Mouse (Mus musculus) G1E (cell line): ENCODE results near the gene Ddx27. TPM values are rescaled to one million over a fixed set of nuclear protein-coding genes. Genes with fewer than 3 reads are reported as not detected.

Experiments
- ATAC-seq: 2 replicates; pipeline ENCODE4 v1.8.0; 2016; ENCODE audit warnings: mild to moderate bottlenecking; ENCODE audit not compliant: insufficient number of reproducible peaks, poor library complexity, low FRiP score, severe bottlenecking; ENCODE audit errors: extremely low read depth
- DNase-seq: peaks from one replicate; pipeline ENCODE4 v3.0.0; 2012; ENCODE audit warnings: low spot score
- H3K27me3 ChIP-seq: 2 replicates; pipeline ENCODE4 v1.6.1; 2012; ENCODE audit warnings: mild to moderate bottlenecking, low read length, inconsistent platforms; ENCODE audit not compliant: insufficient read depth
- H3K36me3 ChIP-seq: replicated peaks from 2 replicates; pipeline ENCODE3; 2012; ENCODE audit warnings: mild to moderate bottlenecking, inconsistent platforms
- H3K4me1 ChIP-seq: 2 replicates; pipeline ENCODE4 v1.6.1; 2012; ENCODE audit warnings: low read depth, low read length, inconsistent platforms, mixed read lengths; ENCODE audit not compliant: insufficient read depth
- H3K4me3 ChIP-seq: 2 replicates; pipeline ENCODE4 v1.5.1; 2012; ENCODE audit warnings: low read depth, mild to moderate bottlenecking, inconsistent platforms, low read length, moderate library complexity, mixed read lengths
- H3K9me3 ChIP-seq: replicated peaks from 2 replicates; pipeline ENCODE4 v1.6.1; 2012; ENCODE audit warnings: inconsistent platforms
- CTCF ChIP-seq: IDR thresholded peaks from 2 replicates; pipeline ENCODE4 v1.5.1; 2012; ENCODE audit warnings: low read depth, low read length, inconsistent platforms, mixed read lengths
- GATA1 ChIP-seq: IDR thresholded peaks from 2 replicates; pipeline ENCODE4 v1.6.1; 2012; ENCODE audit warnings: borderline replicate concordance, low read length, inconsistent platforms, mixed read lengths
- GATA2 ChIP-seq: IDR thresholded peaks from 2 replicates; pipeline ENCODE4 v1.6.1; 2012; ENCODE audit warnings: low read depth, low read length, inconsistent platforms, borderline replicate concordance
- POLR2AphosphoS5 ChIP-seq: IDR thresholded peaks from 2 replicates; pipeline ENCODE4 v1.6.1; 2012; ENCODE audit warnings: low read depth, low read length, inconsistent platforms; ENCODE audit not compliant: insufficient replicate concordance
- TAL1 ChIP-seq: conservative IDR thresholded peaks from 2 replicates; pipeline ENCODE4 v1.6.1; 2012; ENCODE audit warnings: low read depth, low read length, inconsistent platforms, mixed read lengths
- polyA plus RNA-seq: library from polyadenylated mRNA; stranded (reverse); fragments of >175 nt; gene quantifications from 2 replicates; pipeline ENCODE4 v1.2.3, GENCODE M21; 2012
- total RNA-seq, 2 experiments: library from RNA; stranded (forward) in 1 of 2; stranded (reverse) in 1 of 2; fragments of 200-1000 nt in 1 of 2; fragments of >200 nt in 1 of 2; fragmentation: Nextera tagmentation in 1 of 2; gene quantifications; 2 replicates each; pipeline ENCODE4 v1.2.3; 2014 to 2017

The Ddx27 gene
- total and polyA plus RNA-seq, 3 experiments = 80.6 to 137 (median 101) TPM

DNA sequence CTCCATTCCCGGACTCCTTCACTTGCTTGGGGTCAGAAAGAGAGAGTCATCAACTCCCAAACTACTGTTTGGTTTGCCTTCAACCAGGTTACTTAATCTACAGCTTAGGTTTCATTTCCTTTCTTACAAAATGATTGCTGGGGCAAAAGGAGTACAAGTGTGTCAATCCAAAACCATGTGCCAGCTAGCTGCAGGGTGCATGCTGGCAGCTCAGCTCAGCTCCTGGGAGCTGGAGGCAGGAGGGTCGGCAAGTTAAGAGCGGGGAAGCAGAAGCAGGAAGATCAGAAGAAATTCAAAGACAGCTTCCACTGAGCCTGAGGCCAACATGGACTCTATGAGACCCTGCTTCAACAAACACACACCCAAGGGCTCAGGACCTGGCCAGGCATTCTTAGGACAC, 45.4 kb downstream of the Ddx27 start:
- H3K36me3 ChIP-seq = peaks cover 67% of the 10 kb centered on the region
- peaks cover 30% of the 10 kb centered on the region for H3K4me1 ChIP-seq
- no peak overlapping the region for H3K4me3 ChIP-seq
- TF ChIP-seq POLR2AphosphoS5 (no peak), GATA2 (no peak), CTCF (no peak), TAL1 (no peak), GATA1 (no peak)
- ATAC-seq (no peak), DNase-seq (no peak)
- no peaks in the 10 kb centered on the region for H3K27me3 ChIP-seq
- H3K9me3 ChIP-seq = no peaks in the 10 kb centered on the region

DNA sequence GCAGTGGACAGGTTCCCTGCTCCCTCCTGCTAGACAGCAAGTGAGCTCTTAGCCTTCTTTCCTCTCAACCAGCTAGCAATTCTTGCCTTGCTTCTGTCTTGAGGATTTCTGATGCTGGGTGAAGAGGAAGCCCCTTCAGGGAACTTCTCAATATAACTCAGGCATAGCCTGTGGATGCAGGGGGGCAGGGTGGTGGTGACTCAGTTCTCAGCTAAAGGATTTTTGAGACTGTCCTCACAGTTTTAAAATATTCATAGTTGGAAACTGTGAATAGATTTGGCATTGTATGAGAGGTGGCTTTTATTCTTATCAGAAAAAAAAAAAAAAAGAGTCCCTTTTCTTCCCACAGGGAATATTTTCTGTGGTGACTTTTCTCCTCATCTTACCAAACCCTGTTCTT, 45.8 kb downstream of the Ddx27 start:
- ATAC-seq = no peak
- H3K4me1 ChIP-seq = peaks cover 34% of the 10 kb centered on the region

DNA sequence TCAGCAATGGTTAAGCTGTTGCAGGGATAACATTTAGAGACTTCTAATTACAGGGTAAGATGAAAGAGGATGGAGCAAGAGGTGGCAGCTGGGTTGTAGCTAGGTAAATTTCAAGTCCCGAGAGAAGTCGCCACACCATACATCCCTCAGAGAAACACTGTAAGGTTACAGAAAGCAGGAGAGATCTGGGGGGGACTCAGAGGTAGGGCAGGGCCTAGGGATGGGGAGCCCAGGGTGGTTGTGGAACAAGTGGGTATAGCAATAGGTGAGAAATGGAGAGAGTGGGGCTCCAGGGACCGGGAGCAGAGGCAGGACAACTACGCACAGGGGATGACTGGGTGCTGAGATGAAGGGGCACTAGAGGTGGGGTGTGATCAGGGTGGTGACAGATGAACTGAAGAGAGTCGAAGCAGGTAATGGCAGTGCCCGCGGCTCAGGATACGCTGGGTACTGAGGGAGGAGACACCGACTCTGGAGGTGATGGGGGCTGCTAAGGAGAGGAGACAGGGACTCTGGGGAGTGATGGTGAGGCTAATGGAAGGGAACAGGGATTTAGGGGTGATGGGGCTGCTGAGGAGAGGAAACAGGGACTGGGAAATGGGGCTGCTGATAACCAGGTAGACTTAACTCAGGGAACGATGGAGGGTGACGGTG, 46.5 kb downstream of the Ddx27 start:
- no peaks in the 10 kb centered on the region for H3K9me3 ChIP-seq
- H3K4me3 ChIP-seq = peak overlapping the region; percentile 89
- TF ChIP-seq TAL1 = no peak
- no peak for TF ChIP-seq GATA2
- no peak for TF ChIP-seq GATA1
- no peak for TF ChIP-seq POLR2AphosphoS5
- no peak for TF ChIP-seq CTCF
- no peak for DNase-seq
- no peaks in the 10 kb centered on the region for H3K27me3 ChIP-seq
- peaks cover 66% of the 10 kb centered on the region for H3K36me3 ChIP-seq
- ATAC-seq = no peak
- H3K4me1 ChIP-seq = peaks cover 40% of the 10 kb centered on the region

More for the DNA sequence above, 45.8 kb downstream of the Ddx27 start:
- Histone ChIP-seq H3K36me3 (peaks cover 67% of the 10 kb centered on the region), H3K27me3 (no peaks in the 10 kb centered on the region), H3K9me3 (no peaks in the 10 kb centered on the region), H3K4me3 (no peak overlapping the region)
- no peak for DNase-seq
- TF ChIP-seq CTCF = no peak

DNA sequence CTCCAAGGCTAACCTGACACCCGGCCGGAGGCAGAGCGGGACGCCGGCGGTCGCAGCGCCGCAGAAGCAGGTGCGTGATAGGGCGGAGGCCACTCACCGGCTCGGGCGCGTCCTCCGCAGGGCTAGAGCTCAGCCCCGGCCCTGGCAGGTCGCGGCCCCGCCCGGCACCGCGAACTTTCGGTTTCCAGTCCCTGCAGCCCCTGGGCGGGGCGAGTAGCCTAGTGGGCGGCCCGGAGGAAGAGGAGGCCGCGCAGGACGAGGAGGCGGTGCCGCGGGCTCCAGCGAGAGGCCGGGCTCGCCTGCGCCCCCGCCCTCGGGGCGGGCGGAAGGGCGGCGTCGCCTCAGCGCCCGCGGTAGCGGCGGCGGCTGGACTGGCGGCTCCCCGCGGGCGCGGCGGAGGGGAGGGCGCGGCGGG, 47.5 kb downstream of the Ddx27 start:
- H3K9me3 ChIP-seq = no peaks in the 10 kb centered on the region
- H3K4me3 ChIP-seq = peak overlapping the region; percentile 89
- H3K27me3 ChIP-seq = no peaks in the 10 kb centered on the region
- peak; percentile 72 for ATAC-seq
- peaks cover 57% of the 10 kb centered on the region for H3K36me3 ChIP-seq
- peaks cover 45% of the 10 kb centered on the region for H3K4me1 ChIP-seq
- DNase-seq = peak; percentile 95
- TF ChIP-seq CTCF = no peak
- TF ChIP-seq POLR2AphosphoS5 = no peak
- TF ChIP-seq GATA1 = no peak
- no peak for TF ChIP-seq TAL1
- TF ChIP-seq GATA2 = no peak

DNA sequence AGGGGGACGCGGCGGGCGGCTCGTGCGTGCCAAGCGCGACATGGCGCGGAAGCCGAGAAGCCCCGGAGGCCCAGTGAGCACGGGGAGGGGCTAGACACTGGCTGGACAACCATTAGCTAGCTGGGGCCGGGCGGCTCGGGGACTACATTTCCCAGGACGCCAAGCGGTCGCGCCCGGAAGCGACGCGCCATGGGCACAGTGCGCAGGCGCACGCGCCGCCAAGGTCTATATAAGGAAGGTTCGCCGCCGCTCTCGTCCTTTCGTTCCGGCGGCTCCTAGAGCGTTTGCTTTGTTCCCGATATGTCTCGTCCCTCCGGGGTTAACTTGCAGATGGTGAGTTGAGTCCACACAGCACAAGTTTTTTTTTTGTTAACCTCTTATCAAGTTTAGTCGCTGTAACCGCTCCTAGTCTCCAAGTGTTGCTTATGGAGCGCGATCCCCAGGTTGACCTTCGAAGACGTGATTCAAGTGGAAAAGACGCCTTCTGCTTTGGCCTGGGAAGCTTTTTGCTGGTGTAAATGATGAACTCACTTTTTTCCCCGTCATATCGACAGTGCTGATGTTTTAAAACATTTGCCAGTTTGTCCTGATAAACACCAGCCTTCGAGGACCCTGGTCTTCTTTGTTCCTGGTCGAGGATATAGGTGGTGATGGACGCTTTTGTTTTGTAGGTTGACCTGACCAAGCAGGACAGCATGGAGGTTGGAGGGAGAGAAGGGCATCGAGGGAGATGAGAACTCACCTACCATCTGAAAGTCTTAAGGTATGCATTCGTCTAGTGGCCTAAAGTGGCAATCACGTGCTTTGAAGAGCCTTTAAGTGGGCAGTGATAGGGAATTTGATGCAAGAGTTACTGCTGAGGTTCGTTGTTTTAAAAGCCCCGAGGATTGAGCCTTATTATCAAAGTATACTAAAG, 48.2 kb downstream of the Ddx27 start, which contains the start of gene Znfx1:
Gene Znfx1, minus strand, starts transcription at position 51 of the 916 bp plus-strand sequence.
- Histone ChIP-seq H3K9me3 (no peaks in the 10 kb centered on the region), H3K4me1 (peaks cover 48% of the 10 kb centered on the region), H3K36me3 (peaks cover 51% of the 10 kb centered on the region), H3K4me3 (peak within 1 kb of the TSS; percentile 89), H3K27me3 (no peaks in the 10 kb centered on the region)
- ATAC-seq = peak; percentile 65
- TF ChIP-seq GATA2 = no peak
- TF ChIP-seq GATA1 = no peak
- no peak for TF ChIP-seq TAL1
- peak; percentile 98 for TF ChIP-seq POLR2AphosphoS5
- TF ChIP-seq CTCF = no peak
- peak; percentile 91 for DNase-seq

DNA sequence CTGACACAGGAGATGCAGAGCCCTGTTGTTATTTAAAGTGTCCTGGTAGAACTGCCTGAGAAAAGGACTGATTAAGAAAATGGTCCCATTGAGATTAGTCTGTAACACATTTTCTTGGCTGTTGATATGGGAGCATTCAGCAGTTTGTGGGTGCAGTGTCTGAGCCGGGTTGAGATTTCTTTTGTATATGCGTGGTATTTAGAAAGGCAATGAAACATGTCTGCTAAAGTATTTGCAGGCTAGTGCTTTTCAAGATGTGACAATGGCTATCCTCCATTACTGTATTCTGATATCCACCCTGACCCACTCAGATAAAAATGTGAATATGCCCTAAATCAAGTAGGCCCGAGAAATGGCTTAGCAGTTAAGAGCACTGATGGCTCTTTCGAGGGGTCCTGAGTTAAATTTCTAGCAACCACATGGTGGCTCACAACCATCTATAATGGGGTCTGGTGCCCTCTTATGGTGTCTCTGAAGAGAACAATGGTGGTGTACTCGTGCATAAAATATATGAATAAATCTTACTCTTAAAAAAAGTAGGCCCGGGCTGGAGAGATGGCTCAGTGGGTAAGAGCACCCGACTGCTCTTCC, 49.0 kb downstream of the Ddx27 start:
- H3K27me3 ChIP-seq = no peaks in the 10 kb centered on the region
- DNase-seq = no peak
- peaks cover 48% of the 10 kb centered on the region for H3K4me1 ChIP-seq
- no peaks in the 10 kb centered on the region for H3K9me3 ChIP-seq
- peak overlapping the region; percentile 89 for H3K4me3 ChIP-seq
- ATAC-seq = no peak
- TF ChIP-seq CTCF = no peak
- TF ChIP-seq GATA1 = no peak
- no peak for TF ChIP-seq POLR2AphosphoS5
- TF ChIP-seq GATA2 = no peak
- no peak for TF ChIP-seq TAL1
- H3K36me3 ChIP-seq = peaks cover 44% of the 10 kb centered on the region
